Mouse (Mus musculus) spleen, adult 2 months (tissue): ENCODE measurements around the gene Rpp40. TPM values are rescaled to one million over a fixed set of nuclear protein-coding genes. Genes with fewer than 3 reads are reported as not detected.

Experiments used
- DNase-seq, 2 experiments: peaks; one replicate each; pipeline versions ENCODE4 v3.0.0 to v3.0.0-alpha.2; 2012 to 2021; ENCODE audit warnings: low spot score in 2 of 2, low read depth in 1 of 2
- H3K27ac ChIP-seq: fragments of 200-500 bp; 2 replicates; pipeline ENCODE4 v1.5.1; 2012; ENCODE audit warnings: low read length, inconsistent platforms; ENCODE audit not compliant: insufficient read depth
- H3K27me3 ChIP-seq: fragments of 200-500 bp; 2 replicates; pipeline ENCODE4 v1.6.1; 2012; ENCODE audit warnings: mild to moderate bottlenecking, moderate library complexity, low read length, inconsistent platforms; ENCODE audit not compliant: control insufficient read depth, insufficient read depth
- H3K36me3 ChIP-seq: fragments of 200-500 bp; 2 replicates; pipeline ENCODE4 v1.6.1; 2012; ENCODE audit warnings: mild to moderate bottlenecking, low read length, inconsistent platforms; ENCODE audit not compliant: control insufficient read depth, insufficient read depth
- H3K4me1 ChIP-seq: fragments of 200-500 bp; 2 replicates; pipeline ENCODE4 v1.6.1; 2011; ENCODE audit warnings: inconsistent platforms; ENCODE audit not compliant: control insufficient read depth, insufficient read depth, insufficient read length
- H3K4me3 ChIP-seq: fragments of 200-500 bp; 2 replicates; pipeline ENCODE4 v1.5.1; 2011; ENCODE audit warnings: mild to moderate bottlenecking, inconsistent platforms; ENCODE audit not compliant: insufficient read depth, insufficient read length; ENCODE audit errors: extremely low read depth
- CTCF ChIP-seq: fragments of 200-500 bp; IDR thresholded peaks from 2 replicates; pipeline ENCODE4 v1.5.1; 2011; ENCODE audit warnings: mild to moderate bottlenecking, inconsistent platforms; ENCODE audit not compliant: insufficient read depth, insufficient read length, insufficient replicate concordance; ENCODE audit errors: extremely low read depth
- POLR2A ChIP-seq: fragments of 200-500 bp; IDR thresholded peaks from 2 replicates; pipeline ENCODE4 v1.6.1; 2011; ENCODE audit warnings: low read depth, low read length, inconsistent platforms
- WGBS: fragments of 180-500 bp; shearing (Covaris S2); methylation state at CpG from one replicate; pipeline ENCODE4 v1.1.7; 2018; 5-methylcytosine and 5-hydroxymethylcytosine counted together
- polyA plus RNA-seq: library from polyadenylated mRNA; depleted of rRNA; stranded (reverse); fragments of >200 nt; gene quantifications from 2 replicates; pipeline ENCODE4 v1.2.3, GENCODE M21; 2012

Gene Rpp40
- polyA plus RNA-seq, 1 experiment, result 2.1 TPM

DNA sequence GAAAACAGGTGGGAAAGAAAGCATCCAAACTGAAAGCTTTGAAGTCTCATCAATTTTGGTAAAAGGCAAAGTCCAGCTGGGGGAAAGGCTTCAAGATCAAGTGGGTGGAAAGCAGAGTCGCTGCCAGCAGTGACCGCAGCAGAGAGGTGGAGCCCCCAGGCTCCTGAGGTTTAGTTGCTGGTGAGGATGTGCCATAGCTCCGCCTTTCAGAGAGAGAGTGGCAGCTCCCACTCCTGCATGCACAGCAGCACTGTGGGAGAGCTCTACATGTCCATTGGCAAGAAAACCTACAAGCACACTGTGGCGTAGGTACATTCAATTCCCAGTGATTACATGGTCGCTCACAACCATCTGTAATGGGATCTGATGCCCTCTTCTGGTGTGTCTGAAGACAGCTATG is 27.1 kb downstream of the Rpp40 start:
- WGBS, result 79% methylated on average over 5 of the region's 5 CpGs
- DNase-seq, result no peak
- no peaks in the 10 kb centered on the region; the same call in 1 of the 2 replicates for H3K4me1 ChIP-seq
- TF ChIP-seq CTCF (no peak), POLR2A (no peak)
- H3K27ac ChIP-seq, result no peak overlapping the region
- no peak overlapping the region for H3K4me3 ChIP-seq
- peaks cover 4% of the 10 kb centered on the region for H3K36me3 ChIP-seq
- H3K27me3 ChIP-seq, result no peaks in the 10 kb centered on the region

DNA sequence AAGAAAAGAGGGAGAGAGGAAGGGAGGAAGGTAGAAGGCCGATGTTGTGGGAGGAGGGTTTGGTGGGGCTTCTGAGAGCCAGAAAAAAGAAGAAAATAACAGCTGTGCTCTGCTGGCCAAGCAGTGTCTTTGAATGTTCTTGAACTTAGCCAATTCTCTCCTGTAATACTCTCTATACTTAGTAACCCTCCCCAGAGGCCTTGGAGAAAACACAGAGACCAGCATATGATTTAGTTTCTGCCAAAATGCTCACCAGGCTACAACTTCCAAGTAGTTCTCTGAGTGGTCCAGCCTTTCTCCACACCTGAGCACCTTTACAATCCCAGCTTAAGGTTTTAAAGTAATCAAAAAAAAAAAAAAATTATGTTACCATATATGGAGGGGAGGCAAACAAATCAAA is 27.9 kb downstream of the Rpp40 start:
- no peak for DNase-seq
- WGBS, result 48% methylated on average over 1 of the region's 1 CpGs
- no peaks in the 10 kb centered on the region for H3K27me3 ChIP-seq
- no peak overlapping the region for H3K4me3 ChIP-seq
- H3K4me1 ChIP-seq, result no peaks in the 10 kb centered on the region; the same call in 1 of the 2 replicates
- no peak overlapping the region for H3K27ac ChIP-seq
- H3K36me3 ChIP-seq, result peaks cover 4% of the 10 kb centered on the region
- TF ChIP-seq POLR2A (no peak), CTCF (no peak)

DNA sequence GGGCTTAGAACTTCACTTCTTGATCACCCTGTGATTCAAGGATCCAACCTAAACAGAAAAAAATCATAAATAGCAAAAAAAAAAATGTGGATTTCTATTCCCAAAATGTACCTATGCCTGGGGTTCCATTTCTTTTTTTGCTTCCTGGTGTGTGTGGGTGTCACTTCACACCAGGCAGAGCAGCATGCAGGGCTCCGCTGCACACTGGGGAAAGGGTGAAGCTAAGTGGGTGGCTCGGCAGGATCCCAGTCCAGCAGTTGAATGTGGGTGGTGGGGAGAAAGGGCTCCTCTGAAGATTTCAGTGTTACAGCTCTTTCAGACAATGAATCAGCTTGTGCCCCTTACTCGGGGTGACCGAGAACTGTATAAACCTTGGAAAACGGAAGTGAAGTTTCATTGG is 30.8 kb downstream of the Rpp40 start:
- DNase-seq, result no peak
- Histone ChIP-seq H3K4me3 (no peak overlapping the region), H3K27ac (no peak overlapping the region), H3K36me3 (peaks cover 4% of the 10 kb centered on the region), H3K27me3 (no peaks in the 10 kb centered on the region), H3K4me1 (peaks cover 6% of the 10 kb centered on the region; the same call in 1 of the 2 replicates)
- TF ChIP-seq CTCF (no peak), POLR2A (no peak)
- WGBS, result 94% methylated on average over 5 of the region's 5 CpGs

DNA sequence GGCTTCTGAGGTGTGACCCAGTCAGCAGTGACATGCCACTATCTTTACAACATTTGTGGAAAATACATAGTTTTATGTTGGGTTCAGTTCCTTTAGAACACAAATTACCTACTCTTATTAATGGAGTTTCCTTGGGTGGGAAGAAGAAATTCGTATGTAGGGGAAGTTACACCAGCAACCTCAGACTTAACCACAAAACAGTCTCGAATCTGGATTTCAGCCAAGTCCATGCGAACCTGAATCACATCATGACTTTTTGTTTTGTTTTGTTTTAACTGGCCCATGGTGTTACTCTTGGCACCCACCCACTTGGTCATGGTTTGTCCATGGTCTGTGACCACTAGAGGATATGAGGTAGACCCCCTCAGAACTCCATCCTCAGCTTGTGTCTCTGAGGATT is 35.1 kb downstream of the Rpp40 start:
- H3K4me1 ChIP-seq, result peaks cover 6% of the 10 kb centered on the region; the same call in 1 of the 2 replicates
- H3K27ac ChIP-seq, result no peak overlapping the region
- 10% methylated on average over 3 of the region's 3 CpGs for WGBS
- DNase-seq, result peak in 1 of 2 experiments; percentile 17
- no peak overlapping the region for H3K4me3 ChIP-seq
- peaks cover 4% of the 10 kb centered on the region for H3K36me3 ChIP-seq
- H3K27me3 ChIP-seq, result no peaks in the 10 kb centered on the region
- TF ChIP-seq CTCF, result no peak
- no peak for TF ChIP-seq POLR2A

DNA sequence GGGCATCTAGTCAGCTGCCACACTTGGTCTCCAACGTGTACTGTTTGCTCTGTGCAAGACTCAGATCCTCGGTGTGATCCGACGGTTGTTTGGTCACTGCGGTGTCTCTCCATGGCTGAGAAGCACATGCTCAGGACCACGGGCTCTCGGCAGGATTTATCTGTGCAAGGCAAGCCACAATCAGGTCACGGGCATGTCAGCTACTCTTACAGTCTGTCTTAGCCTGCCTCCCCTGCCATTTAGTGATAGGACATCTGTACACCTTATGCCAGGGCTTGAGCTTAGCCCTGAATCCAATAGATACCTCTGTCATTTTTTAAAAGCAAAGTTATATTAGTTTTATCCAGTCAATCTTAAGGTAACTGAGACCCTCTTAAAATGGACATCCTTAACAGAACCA is 35.5 kb downstream of the Rpp40 start:
- no peak for TF ChIP-seq POLR2A
- TF ChIP-seq CTCF, result no peak
- no peaks in the 10 kb centered on the region for H3K27me3 ChIP-seq
- H3K27ac ChIP-seq, result no peak overlapping the region
- no peak overlapping the region for H3K4me3 ChIP-seq
- H3K36me3 ChIP-seq, result peaks cover 6% of the 10 kb centered on the region
- DNase-seq, result no peak
- WGBS, result 84% methylated on average over 8 of the region's 8 CpGs
- peaks cover 6% of the 10 kb centered on the region; the same call in 1 of the 2 replicates for H3K4me1 ChIP-seq

DNA sequence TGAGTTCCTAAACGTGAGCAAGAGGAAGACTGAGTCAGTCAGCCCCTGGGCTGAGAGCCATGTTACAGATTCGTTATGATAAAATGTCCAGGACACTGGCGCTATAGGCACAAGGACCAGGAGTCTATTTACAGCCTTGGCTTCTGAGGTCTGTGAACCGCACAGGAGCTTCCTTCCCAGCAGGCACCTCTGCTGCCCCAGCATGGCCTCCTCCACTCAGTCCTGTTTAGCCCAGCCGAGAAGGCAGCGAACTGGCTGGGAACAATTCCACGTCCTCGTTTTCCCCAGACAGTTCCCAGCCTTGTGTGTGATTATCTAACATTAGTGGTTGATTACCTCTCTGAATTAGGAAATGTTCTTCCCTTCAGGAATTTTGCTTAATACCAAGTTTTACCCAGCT is 45.2 kb downstream of the Rpp40 start:
- no peaks in the 10 kb centered on the region for H3K27me3 ChIP-seq
- peaks cover 24% of the 10 kb centered on the region for H3K36me3 ChIP-seq
- TF ChIP-seq CTCF (no peak), POLR2A (no peak)
- no peak overlapping the region for H3K27ac ChIP-seq
- DNase-seq, result no peak
- no peak overlapping the region for H3K4me3 ChIP-seq
- WGBS, result 89% methylated on average over 8 of the region's 8 CpGs
- H3K4me1 ChIP-seq, result no peaks in the 10 kb centered on the region

DNA sequence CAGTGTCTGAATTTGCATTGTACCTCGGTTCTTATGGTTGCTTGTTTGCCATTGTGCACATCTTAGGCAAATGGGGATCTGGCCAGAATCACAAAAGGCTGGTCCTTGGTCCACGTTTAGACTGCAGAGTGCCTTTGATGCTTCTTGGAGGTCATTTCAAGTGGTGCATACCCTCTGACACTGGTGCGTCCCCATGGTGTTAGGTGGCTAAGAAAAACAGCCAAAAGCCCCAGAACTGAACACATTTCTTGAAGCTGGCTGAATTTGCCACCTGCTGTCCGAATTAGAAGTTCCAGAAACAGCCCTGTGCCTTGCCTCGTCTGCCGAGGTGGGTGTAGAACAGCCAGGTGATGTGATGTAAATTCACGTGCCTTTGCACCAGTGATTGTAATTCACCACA is 48.7 kb downstream of the Rpp40 start:
- Histone ChIP-seq H3K4me3 (no peak overlapping the region), H3K27ac (no peak overlapping the region), H3K27me3 (no peaks in the 10 kb centered on the region), H3K36me3 (peaks cover 10% of the 10 kb centered on the region), H3K4me1 (no peaks in the 10 kb centered on the region)
- no peak for TF ChIP-seq POLR2A
- TF ChIP-seq CTCF, result no peak
- 92% methylated on average over 7 of the region's 7 CpGs for WGBS
- no peak for DNase-seq
